Mouse (Mus musculus) CD4-positive helper T cell, adult 2 months (primary cell): ENCODE data around the gene Galntl6.

ENCODE experiments used
- DNase-seq: peaks from one replicate; pipeline ENCODE4 v3.0.0-alpha.2; 2012; ENCODE audit warnings: low read depth, missing footprints, low spot score

Galntl6 gene

DNA sequence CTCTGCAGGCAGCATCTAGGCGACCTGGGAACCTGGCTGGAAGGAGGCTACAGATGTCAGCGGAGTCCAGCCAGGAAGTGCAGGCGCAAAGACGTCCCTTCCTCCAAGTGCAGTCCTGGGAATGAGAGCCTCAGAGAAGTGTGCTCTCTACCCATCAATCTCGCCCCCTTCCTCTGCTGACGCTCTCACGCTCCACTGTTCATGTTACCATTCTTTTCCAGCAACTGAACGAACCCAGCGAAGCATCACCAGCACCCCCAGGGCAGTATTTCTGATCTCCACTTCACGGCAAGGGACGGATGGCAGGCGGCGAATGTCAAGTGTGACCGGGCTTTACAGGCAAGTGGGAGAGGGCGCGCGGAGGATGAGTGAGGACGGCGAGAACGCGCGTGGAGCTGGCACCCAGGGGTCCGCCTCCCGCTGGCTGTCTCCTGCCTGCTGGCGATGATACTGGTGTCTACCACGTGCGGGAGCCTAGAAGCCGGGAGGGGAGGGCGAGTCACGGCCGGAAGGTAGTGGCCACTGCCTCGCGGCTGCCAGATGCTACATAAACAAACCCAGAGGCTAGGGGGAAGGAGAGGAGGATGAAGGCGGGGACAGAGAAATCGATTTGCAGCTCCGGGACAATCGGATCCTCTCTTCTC is at the start of gene Galntl6:
Gene Galntl6, minus strand, starts transcription at position 445 of the 644 bp plus-strand sequence.
- no peak for DNase-seq

- DNase-seq = no peak
Observed at GRCm38 (mm10) chr8:58957195-58957739, 44.8 kb upstream of the Galntl6 start.

GRCm38 (mm10) chr8:58943773-58944172 is 31.3 kb upstream of the Galntl6 start:
- DNase-seq = no peak

- DNase-seq = no peak
Observed at GRCm38 (mm10) chr8:58931066-58931465, 18.6 kb upstream of the Galntl6 start.

GRCm38 (mm10) chr8:58915142-58915541 is 2.7 kb upstream of the Galntl6 start:
- DNase-seq = no peak

GRCm38 (mm10) chr8:58913640-58913968 is 1.2 kb upstream of the Galntl6 start:
- DNase-seq = no peak

- no peak for DNase-seq
Observed at GRCm38 (mm10) chr8:58912840-58913639, 600 bp upstream of the Galntl6 start.

GRCm38 (mm10) chr8:58911677-58912076 is 763 bp downstream of the Galntl6 start, which contains the start of gene BC030500:
BC030500 (plus strand) TSS chr8:58911755.
- no peak for DNase-seq

- DNase-seq = no peak
Observed at GRCm38 (mm10) chr8:58904465-58904864, 8.0 kb downstream of the Galntl6 start.

- no peak for DNase-seq
Observed at GRCm38 (mm10) chr8:58895960-58896359, 16.5 kb downstream of the Galntl6 start.

DNA sequence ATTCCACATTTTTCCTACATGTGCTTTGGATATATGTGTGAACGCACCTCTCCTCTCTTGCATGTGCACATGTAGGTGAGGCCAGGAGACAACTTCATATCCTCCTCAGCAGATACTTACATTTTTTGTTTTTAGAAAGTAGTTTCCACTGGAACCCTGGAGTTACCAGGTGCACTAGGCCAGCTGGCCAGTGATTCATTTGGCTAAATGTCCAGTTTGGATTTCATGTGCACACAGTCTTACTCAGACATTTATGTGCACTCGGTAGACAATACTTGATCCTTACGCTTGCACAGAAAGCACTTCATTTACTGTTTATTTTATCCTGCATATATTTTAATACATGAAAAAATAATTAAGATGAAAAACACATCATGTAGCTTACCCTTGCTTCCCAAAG is 21.8 kb downstream of the Galntl6 start:
- DNase-seq = no peak

- DNase-seq = no peak
Observed at GRCm38 (mm10) chr8:58886405-58886804, 26.0 kb downstream of the Galntl6 start.

GRCm38 (mm10) chr8:58824347-58824746 is 88.1 kb downstream of the Galntl6 start:
- no peak for DNase-seq

DNA sequence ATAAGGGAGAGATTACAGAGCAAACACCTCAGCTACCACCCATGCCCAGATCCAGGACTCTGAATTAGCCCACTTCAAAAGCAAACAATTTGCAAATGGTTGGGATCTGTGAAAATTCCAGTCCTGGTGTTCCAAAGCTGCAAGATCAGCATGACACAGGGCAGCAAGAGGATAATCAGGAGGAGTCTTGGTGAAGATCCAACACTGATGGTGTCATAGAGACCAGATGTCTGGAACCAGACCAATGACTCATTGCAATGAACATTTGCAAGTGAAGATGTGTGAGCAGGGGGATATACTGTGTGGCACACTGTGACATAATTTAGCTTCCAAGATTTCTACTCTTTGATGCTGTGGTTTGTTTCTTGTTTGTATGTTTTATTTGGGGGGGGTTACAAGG is 107.2 kb downstream of the Galntl6 start:
- no peak for DNase-seq

- DNase-seq = no peak
Observed at GRCm38 (mm10) chr8:58801847-58802246, 110.6 kb downstream of the Galntl6 start.

GRCm38 (mm10) chr8:58753769-58754168 is 158.7 kb downstream of the Galntl6 start:
- DNase-seq = no peak

DNA sequence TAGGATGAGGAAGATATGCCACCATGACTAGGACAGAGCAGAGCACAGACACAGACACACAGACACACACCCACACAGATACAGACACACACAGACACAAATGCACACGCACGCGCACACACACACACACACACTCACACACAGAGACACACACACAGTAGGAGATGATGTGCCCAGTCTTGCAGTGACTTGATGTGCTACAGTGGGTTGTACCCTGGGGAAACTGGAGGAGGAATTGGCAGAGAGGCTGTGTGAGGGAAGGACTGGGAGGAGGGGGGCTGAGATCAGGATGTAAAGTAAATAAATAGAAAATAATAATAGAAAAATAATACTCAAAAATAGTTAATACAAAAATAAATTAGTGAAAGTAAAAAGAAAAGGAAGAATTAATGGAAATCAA is 174.5 kb downstream of the Galntl6 start:
- DNase-seq = no peak

DNA sequence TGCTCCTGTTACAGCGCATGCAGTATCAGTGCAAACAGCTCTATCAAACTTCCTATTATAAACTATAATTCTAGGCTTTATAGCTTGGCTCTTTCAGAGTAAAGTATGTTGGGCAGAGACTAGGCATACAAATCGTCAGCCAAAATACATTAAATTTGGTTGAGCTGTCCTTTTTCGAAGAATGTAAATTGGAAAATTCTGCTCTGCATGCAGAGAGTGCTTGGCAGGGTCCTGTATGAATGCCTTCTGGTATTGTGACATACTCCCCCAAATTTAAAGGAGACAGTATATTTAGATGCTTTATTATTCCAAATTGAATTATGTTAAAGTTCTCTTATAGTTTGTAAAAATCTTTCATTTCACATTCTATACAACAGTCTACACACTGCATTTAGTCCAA is 220.7 kb downstream of the Galntl6 start:
- DNase-seq = no peak

DNA sequence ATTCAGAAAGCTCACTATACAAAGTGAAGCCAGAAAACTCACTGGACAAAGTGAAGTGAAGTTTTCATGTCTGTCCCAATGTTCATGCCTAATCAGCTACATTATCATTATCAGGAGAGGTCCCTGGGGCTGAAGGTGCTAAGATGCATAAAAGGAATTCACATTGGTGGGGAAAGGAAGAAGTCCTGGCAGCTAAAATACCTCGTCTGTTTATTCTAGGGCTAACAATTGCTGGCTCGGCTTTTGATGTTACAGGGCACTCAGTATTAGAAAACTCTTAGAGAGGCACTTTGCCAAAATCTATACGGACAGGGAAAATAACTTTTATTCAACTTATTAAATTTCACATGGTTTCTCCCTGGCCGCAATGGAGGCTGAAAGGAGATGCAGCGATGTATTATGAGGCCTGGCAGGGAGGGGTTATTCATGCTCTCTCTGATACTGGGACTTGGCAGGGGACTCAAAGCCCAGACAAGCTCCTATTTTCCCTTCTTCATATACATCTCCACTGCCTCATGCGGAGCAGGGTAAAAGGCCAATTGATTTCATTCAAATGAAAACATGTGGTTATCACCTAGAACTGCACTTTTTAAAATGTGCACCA is 234.5 kb downstream of the Galntl6 start:
- no peak for DNase-seq

DNA sequence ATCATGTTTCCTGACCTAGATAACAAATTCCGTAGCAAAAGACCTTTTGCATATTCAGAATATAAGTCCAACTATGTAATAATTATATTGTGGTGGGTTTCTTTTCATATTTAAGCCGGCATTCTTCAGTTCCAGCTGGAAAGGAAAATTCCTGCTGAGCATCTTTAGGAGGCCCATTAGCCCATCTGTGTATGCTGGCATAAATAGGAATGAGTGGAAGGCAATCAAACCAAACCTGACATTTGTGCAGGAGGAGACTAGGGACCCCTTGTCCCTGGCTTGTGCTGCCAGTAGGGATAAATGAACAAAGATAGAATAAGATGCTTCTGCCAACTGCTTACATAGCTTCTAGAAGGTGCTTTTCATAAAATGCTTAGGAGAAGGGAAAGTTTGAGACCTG is 243.4 kb downstream of the Galntl6 start:
- no peak for DNase-seq

DNA sequence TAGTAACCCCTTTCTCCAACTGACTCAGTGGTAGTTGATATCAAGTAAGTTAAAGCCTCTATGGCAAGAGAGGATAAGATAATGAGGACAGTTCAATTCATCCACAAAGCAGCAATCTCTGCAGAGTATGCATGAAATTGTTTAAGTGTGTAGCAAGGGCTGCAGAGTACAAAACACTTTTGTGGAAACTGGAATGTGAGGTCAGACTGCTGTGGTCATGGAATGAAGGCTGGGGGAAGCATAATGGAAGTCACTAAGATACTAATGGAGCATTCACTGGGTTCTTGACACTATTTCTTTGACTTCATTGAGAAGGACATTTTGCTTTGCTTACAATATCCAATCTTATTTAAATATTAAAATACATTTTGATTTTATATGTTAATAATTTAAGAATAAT is 252.4 kb downstream of the Galntl6 start:
- DNase-seq = no peak

- DNase-seq = no peak
Observed at GRCm38 (mm10) chr8:58655631-58656030, 256.8 kb downstream of the Galntl6 start.

DNA sequence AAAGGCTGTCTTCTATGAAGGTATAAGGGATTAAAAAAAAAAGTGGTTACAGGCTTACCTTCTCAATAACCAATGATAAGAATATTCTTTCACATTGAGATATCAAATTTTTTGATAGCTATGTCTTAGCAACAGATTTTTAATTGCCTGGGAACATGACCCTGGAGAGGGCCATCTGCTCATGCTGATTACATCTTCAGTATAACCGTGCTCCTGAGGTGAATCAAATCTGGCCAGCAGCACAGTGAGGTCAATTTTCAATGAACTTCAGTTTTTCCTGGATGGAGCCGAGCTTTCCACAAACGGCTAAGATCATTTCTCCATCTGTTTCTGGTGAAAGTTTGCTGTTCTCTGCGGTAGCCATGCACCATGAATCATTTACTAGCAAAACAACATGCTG is 306.0 kb downstream of the Galntl6 start:
- no peak for DNase-seq
